Mouse (Mus musculus) mouse embryonic stem cell (cell line): ENCODE results near the gene Zfp568.

Experiments used
- in situ Hi-C, 2 experiments: fragments of 300-500 bp; cut with MboI; formaldehyde crosslinking; loops; 1 replicate in 1 of 2; 3 replicates in 1 of 2; pipeline ENCODE4 v1.14.3; 2019 to 2020; ENCODE audit warnings: low sequenced_read_pairs in 2 of 2, low pct_unique_long_range_greater_than_20kb in 1 of 2, mixed read lengths in 1 of 2; ENCODE audit not compliant: unreplicated experiment in 1 of 2

The Zfp568 gene

GRCm38 (mm10) chr7:30028572-30028971 is 44.8 kb downstream of the Zfp568 start:
- in situ Hi-C loops: no loop called here

DNA sequence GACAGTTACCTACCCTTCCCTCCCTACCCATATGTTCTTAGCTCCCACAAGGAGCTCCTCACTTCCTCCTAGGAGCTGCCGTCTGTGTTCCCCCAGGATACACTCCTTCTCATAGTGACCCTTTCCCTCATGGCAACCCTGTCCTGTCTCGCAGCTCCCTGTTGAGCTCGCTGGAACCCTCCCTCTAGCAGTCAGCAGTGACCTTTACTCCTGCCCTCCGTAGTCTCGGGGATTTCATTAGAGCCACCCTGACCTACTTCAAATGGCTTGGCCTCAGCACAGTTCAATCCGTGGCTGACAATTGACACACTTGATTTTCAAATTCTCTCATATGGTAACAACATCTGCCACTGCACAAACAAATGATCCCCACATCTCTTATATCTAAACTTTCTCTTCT is 46.9 kb downstream of the Zfp568 start:
- in situ Hi-C loops: no loop called here

DNA sequence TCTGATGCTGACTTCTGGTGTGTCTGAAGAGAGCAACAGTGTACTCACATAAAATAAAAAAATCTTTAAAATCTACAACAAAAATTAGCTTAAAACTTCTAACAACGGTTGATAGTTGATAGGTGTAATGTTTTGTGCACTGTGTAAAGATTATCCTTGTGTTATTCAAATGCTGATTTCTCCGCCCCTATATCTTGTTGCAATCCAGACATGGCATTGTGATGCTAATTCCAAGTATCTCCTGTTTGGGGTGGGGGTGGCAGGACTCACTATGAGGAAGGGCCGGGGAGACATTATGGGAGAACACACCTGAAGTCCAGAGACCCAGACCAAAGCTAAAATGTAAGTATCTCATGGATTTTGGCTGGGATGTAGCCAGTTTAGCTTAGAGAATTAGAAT is 47.6 kb downstream of the Zfp568 start:
- in situ Hi-C loops: no loop called here

DNA sequence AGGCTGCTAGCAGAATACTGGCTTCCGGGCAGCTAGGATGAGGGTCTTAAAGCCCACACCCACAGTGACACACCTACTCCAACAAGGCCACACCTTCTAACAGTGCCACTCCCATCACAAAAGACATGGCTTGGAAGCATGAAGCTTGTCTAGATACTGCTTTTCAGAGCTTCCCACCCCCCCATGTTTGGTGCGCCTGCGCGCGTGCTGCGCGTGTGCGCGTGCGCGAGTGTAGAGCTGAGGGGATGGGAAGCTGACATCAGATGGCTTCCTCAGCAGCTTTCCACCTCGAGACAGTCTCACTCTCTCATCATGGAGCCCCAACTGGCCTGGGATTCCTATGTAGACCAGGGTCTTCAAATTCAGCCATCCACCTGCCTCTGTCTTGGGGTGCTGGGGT is 50.6 kb downstream of the Zfp568 start:
- in situ Hi-C loops: no loop called here

- in situ Hi-C loops: no loop called here
Observed at GRCm38 (mm10) chr7:30044354-30044753, 60.6 kb downstream of the Zfp568 start.

DNA sequence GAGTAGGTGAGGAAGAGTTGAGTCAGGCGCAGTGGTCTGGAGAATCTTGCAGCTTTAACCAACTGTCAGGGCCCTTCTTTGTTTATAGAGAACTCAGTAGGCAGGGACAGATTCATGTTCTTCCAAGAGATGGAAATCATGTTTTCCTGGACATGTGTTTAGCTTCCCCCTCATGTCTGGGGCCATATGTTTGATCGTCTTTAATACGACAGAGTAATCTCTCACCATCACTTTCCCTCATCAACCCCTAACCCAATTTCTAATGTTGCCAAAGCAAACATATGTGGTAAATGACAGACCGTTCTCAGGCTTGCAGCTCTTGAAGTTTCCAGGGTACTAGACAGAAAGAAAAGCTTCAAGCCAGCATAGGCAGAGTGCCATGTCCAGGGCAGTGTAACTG is 64.4 kb downstream of the Zfp568 start:
- in situ Hi-C loops: no loop called here

- in situ Hi-C loops: no loop called here
Observed at GRCm38 (mm10) chr7:30050882-30051548, 67.3 kb downstream of the Zfp568 start, which contains the start of gene Zfp14. Gene Zfp14, minus strand, starts transcription at chr7:30051380.

GRCm38 (mm10) chr7:30053591-30053990 is 69.8 kb downstream of the Zfp568 start:
- in situ Hi-C loops: no loop called here

- in situ Hi-C loops: loop anchor here in 1 of 2 experiments (10.0 kb wide), 2 partner anchors 106 to 206 kb away; partner anchors contain the start of genes Zfp420, Zfp74 and Zfp940
Observed at GRCm38 (mm10) chr7:30060341-30060740, 76.6 kb downstream of the Zfp568 start.

DNA sequence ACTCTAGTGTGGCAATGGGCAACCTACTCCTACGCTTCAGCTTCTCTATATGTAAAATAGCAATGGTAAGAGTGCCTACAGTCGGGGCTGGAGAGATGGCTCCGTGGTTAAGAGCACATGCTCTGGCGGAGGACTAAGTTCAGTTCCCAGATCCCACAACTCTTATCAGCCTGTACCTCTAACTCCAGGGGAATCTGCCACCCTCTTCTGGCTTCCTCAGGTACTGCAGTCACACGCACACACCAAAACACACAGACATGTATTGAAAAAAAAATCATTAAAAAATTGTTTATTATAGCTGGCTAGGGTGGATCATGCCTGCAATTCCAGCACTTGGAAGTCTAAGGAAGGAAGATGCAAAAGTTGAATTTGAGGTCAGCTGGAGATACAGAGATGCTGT is 78.7 kb downstream of the Zfp568 start:
- in situ Hi-C loops: loop anchor here in 1 of 2 experiments (10.0 kb wide), 2 partner anchors 108 to 208 kb away; partner anchors contain the start of genes Zfp420, Zfp74 and Zfp940

DNA sequence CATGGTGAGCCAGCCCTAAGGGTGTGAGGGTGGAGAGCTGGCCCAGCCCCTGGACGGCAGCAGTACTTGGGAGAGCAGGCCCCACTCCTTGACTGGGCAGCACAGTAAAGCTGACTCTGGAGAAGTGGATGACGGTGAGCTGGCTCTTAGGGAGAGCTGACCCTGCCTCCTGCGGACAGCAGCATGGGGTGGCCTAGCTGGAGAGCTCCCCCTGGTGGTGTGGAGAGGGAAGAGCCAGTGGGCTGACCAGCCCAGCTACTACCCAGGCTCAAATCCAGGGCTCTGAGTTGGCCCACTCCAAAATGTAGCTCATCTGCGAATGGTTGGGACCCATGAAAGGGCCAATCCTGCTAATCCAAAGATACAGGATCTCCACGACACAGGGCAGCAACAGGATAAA is 80.9 kb downstream of the Zfp568 start:
- in situ Hi-C loops: loop anchor here in 1 of 2 experiments (10.0 kb wide), 2 partner anchors 110 to 210 kb away; partner anchors contain the start of genes Zfp420, Zfp74 and Zfp940

DNA sequence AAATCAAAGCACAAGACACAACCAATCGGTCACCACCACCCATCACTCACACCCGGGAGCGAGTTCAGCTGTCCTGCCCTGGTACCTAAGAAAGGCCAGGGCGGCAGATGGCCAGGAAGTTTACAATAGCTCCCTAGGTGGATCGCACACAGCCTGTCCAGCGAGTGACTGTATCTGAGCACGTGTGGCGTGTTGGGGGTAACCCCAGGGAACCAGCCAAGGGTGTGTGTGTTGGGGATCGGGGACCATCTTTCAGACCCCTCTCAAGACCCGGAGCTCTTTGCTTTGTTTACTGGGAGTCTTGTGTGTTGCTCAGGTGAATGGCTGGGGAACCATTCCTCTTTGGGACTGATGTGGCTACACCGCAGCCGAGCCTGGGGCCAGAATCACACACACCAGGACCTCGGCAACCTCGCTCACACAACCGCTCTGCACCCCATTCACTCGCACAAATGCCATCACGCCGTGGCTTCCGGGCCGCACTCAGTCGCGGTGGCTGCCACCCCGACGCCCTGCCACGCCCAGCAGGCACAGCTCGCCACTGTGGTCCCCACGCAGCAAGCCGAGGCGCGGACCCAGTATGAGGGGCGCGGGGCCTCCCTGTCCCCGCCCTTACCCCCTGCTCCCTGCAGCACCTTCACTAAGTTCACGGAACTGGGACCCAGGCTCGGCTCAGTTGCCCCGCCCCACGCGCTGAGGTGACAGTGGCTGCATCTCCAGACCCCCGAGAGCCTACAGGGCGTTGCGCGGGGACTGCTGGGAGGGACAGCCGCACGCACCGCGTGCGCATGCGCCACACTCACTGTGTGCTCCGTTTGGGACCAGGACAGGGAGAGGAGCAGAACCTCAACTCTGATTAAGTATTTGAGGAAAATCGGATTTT is 88.6 kb downstream of the Zfp568 start, which contains the start of gene Zfp82:
Gene Zfp82 (minus strand): TSS at position 755 of the 883 bp plus-strand sequence.
- in situ Hi-C loops: no loop called here
